Mouse (Mus musculus): ENCODE measurements around the gene Fbp2. TPM values are rescaled to one million over a fixed set of nuclear protein-coding genes. Genes with fewer than 3 reads are reported as not detected.

Fbp2 gene
- 0.50 and 0.78 TPM in 2 replicates for total RNA-seq (2014; rRNA removed)
- 1.1 TPM in 2 replicates for polyA plus RNA-seq (2015; fragmentation: Nextera tagmentation; extraction: Ambion mirVana)

GRCm38 (mm10) chr13:62857941-62858915 lies at the start of gene Fbp2:
Fbp2 (minus strand) TSS chr13:62858422.
- Histone ChIP-seq H3K9me3 (ENCODE audit: low read length) (no peaks in the 10 kb centered on the region), H3K4me2 (ENCODE audit: low read depth, low read length) (no peak within 1 kb of the TSS), H3K9ac (replicated peaks; ENCODE audit: low read length) (no peak within 1 kb of the TSS), H3K4me3 (ENCODE audit: low read length) (no peak within 1 kb of the TSS), H3K27me3 (ENCODE audit: insufficient read depth, low read length) (no peaks in the 10 kb centered on the region), H3K36me3 (ENCODE audit: insufficient read depth, low read length) (no peaks in the 10 kb centered on the region), H3K4me1 (ENCODE audit: insufficient read depth, low read length) (no peaks in the 10 kb centered on the region), H3K27ac (no peak within 1 kb of the TSS)
- no peak for DNase-seq (ENCODE audit: low spot score)
- no peak for TF ChIP-seq CTCF (IDR thresholded peaks at IDR 0.05; ENCODE audit: low read depth)
- no peak for ATAC-seq
- 71% methylated on average over 21 of the region's 21 CpGs for WGBS

- no peak for ATAC-seq
Observed at GRCm38 (mm10) chr13:62907527-62908162, 49.4 kb upstream of the Fbp2 start.

GRCm38 (mm10) chr13:62901139-62901538 lies 42.9 kb upstream of the Fbp2 start:
- DNase-seq (ENCODE audit: low spot score) (no peak), ATAC-seq (no peak)
- Histone ChIP-seq H3K27me3 (ENCODE audit: insufficient read depth, low read length) (no peaks in the 10 kb centered on the region), H3K36me3 (ENCODE audit: insufficient read depth, low read length) (no peaks in the 10 kb centered on the region), H3K27ac (no peak overlapping the region), H3K4me1 (ENCODE audit: insufficient read depth, low read length) (no peaks in the 10 kb centered on the region), H3K9ac (replicated peaks; ENCODE audit: low read length) (no peak overlapping the region), H3K4me2 (ENCODE audit: low read depth, low read length) (no peak overlapping the region), H3K9me3 (ENCODE audit: low read length) (no peaks in the 10 kb centered on the region), H3K4me3 (ENCODE audit: low read length) (no peak overlapping the region)
- TF ChIP-seq CTCF (IDR thresholded peaks at IDR 0.05; ENCODE audit: low read depth) = no peak

More at GRCm38 (mm10) chr13:62907527-62908162, 49.4 kb upstream of the Fbp2 start:
- Histone ChIP-seq H3K27me3 (ENCODE audit: insufficient read depth, low read length) (no peaks in the 10 kb centered on the region), H3K36me3 (ENCODE audit: insufficient read depth, low read length) (no peaks in the 10 kb centered on the region), H3K4me3 (ENCODE audit: low read length) (no peak overlapping the region), H3K27ac (no peak overlapping the region), H3K4me2 (ENCODE audit: low read depth, low read length) (0 out of 2 replicates have a peak overlapping the region, but pooled peaks have one; percentile 5), H3K9ac (replicated peaks; ENCODE audit: low read length) (no peak overlapping the region), H3K9me3 (ENCODE audit: low read length) (no peaks in the 10 kb centered on the region), H3K4me1 (ENCODE audit: insufficient read depth, low read length) (no peaks in the 10 kb centered on the region)
- WGBS = 64% methylated on average over 14 of the region's 14 CpGs
- no peak for TF ChIP-seq CTCF (IDR thresholded peaks at IDR 0.05; ENCODE audit: low read depth)
- no peak for DNase-seq (ENCODE audit: low spot score)

GRCm38 (mm10) chr13:62897927-62898646 lies 39.9 kb upstream of the Fbp2 start:
- no peak overlapping the region for H3K4me2 ChIP-seq (ENCODE audit: low read depth, low read length)
- H3K27me3 ChIP-seq (ENCODE audit: insufficient read depth, low read length) = no peaks in the 10 kb centered on the region
- H3K4me3 ChIP-seq (ENCODE audit: low read length) = no peak overlapping the region
- WGBS = 67% methylated on average over 4 of the region's 4 CpGs
- no peak overlapping the region for H3K9ac ChIP-seq (replicated peaks; ENCODE audit: low read length)
- TF ChIP-seq CTCF (IDR thresholded peaks at IDR 0.05; ENCODE audit: low read depth) = no peak
- no peaks in the 10 kb centered on the region for H3K36me3 ChIP-seq (ENCODE audit: insufficient read depth, low read length)
- DNase-seq (ENCODE audit: low spot score) (peak; percentile 74), ATAC-seq (peak; percentile 80)
- H3K9me3 ChIP-seq (ENCODE audit: low read length) = no peaks in the 10 kb centered on the region
- no peaks in the 10 kb centered on the region for H3K4me1 ChIP-seq (ENCODE audit: insufficient read depth, low read length)
- peak overlapping the region; percentile 41 for H3K27ac ChIP-seq

- DNase-seq (ENCODE audit: low spot score) = no peak
- 81% methylated on average over 9 of the region's 9 CpGs for WGBS
- peaks cover 5% of the 10 kb centered on the region; the same call in 1 of the 2 replicates for H3K9me3 ChIP-seq (ENCODE audit: low read length)
- no peak for TF ChIP-seq CTCF (IDR thresholded peaks at IDR 0.05; ENCODE audit: low read depth)
- no peaks in the 10 kb centered on the region for H3K4me1 ChIP-seq (ENCODE audit: insufficient read depth, low read length)
- no peaks in the 10 kb centered on the region for H3K27me3 ChIP-seq (ENCODE audit: insufficient read depth, low read length)
- no peak overlapping the region for H3K9ac ChIP-seq (replicated peaks; ENCODE audit: low read length)
- H3K4me3 ChIP-seq (ENCODE audit: low read length) = no peak overlapping the region
- ATAC-seq = no peak
- H3K27ac ChIP-seq = no peak overlapping the region
- H3K4me2 ChIP-seq (ENCODE audit: low read depth, low read length) = no peak overlapping the region
- H3K36me3 ChIP-seq (ENCODE audit: insufficient read depth, low read length) = no peaks in the 10 kb centered on the region
Observed at GRCm38 (mm10) chr13:62893044-62893842, 35.0 kb upstream of the Fbp2 start.

- Histone ChIP-seq H3K9me3 (ENCODE audit: low read length) (peaks cover 5% of the 10 kb centered on the region; the same call in 1 of the 2 replicates), H3K27me3 (ENCODE audit: insufficient read depth, low read length) (no peaks in the 10 kb centered on the region), H3K9ac (replicated peaks; ENCODE audit: low read length) (no peak overlapping the region), H3K27ac (no peak overlapping the region), H3K4me1 (ENCODE audit: insufficient read depth, low read length) (peaks cover 6% of the 10 kb centered on the region; the same call in 1 of the 2 replicates), H3K4me3 (ENCODE audit: low read length) (no peak overlapping the region), H3K4me2 (ENCODE audit: low read depth, low read length) (no peak overlapping the region), H3K36me3 (ENCODE audit: insufficient read depth, low read length) (no peaks in the 10 kb centered on the region)
- TF ChIP-seq CTCF (IDR thresholded peaks at IDR 0.05; ENCODE audit: low read depth) = no peak
- ATAC-seq = no peak
- WGBS = 81% methylated on average over 2 of the region's 2 CpGs
- no peak for DNase-seq (ENCODE audit: low spot score)
Observed at GRCm38 (mm10) chr13:62889311-62889710, 31.1 kb upstream of the Fbp2 start.
